Mouse (Mus musculus) MEL (cell line): ENCODE measurements around the gene Rgs13. TPM values are rescaled to one million over a fixed set of nuclear protein-coding genes. Genes with fewer than 3 reads are reported as not detected.

ENCODE experiments used
- DNase-seq: peaks from one replicate; pipeline ENCODE4 v3.0.0; 2011; ENCODE audit warnings: low read depth, low spot score
- H3K27ac ChIP-seq: 2 replicates; pipeline ENCODE4 v1.5.1; 2012; ENCODE audit warnings: low read depth, mild to moderate bottlenecking, control low read depth, low read length, moderate library complexity; ENCODE audit not compliant: control insufficient read depth
- H3K27me3 ChIP-seq, 2 experiments: fragments of 150-350 bp in 1 of 2; sonication (generic) in 1 of 2; 2 replicates each; pipeline ENCODE4 v1.6.1; 2012; ENCODE audit warnings: low read length in 2 of 2, mild to moderate bottlenecking in 2 of 2, improper control_type of control experiment in 1 of 2, moderate library complexity in 1 of 2; ENCODE audit not compliant: insufficient read depth in 2 of 2, control insufficient read depth in 1 of 2
- H3K36me3 ChIP-seq, 2 experiments: 2 replicates each; pipeline ENCODE4 v1.6.1; 2012 to 2014; ENCODE audit warnings: low read length in 2 of 2, improper control_type of control experiment in 1 of 2, inconsistent platforms in 1 of 2, mild to moderate bottlenecking in 1 of 2; ENCODE audit not compliant: insufficient read depth in 2 of 2, control insufficient read depth in 1 of 2
- H3K4me1 ChIP-seq, 2 experiments: fragments of 150-350 bp in 1 of 2; sonication (generic) in 1 of 2; 2 replicates each; pipeline ENCODE4 v1.6.1; 2012; ENCODE audit warnings: low read length in 2 of 2, improper control_type of control experiment in 1 of 2, mild to moderate bottlenecking in 1 of 2; ENCODE audit not compliant: insufficient read depth in 2 of 2, control insufficient read depth in 1 of 2
- H3K4me3 ChIP-seq, 2 experiments: fragments of 150-350 bp in 1 of 2; sonication (generic) in 1 of 2; 2 replicates each; pipeline ENCODE4 v1.5.1; 2012; ENCODE audit warnings: low read depth in 2 of 2, low read length in 2 of 2, mild to moderate bottlenecking in 2 of 2, moderate library complexity in 2 of 2, control low read depth in 1 of 2, improper control_type of control experiment in 1 of 2; ENCODE audit not compliant: control insufficient read depth in 1 of 2, insufficient read depth in 1 of 2
- H3K79me2 ChIP-seq: 2 replicates; pipeline ENCODE4 v1.6.1; 2012; ENCODE audit warnings: mild to moderate bottlenecking, low read length, moderate library complexity; ENCODE audit not compliant: control insufficient read depth, poor library complexity, insufficient read depth
- H3K9ac ChIP-seq: 2 replicates; pipeline ENCODE4 v1.6.1; 2012; ENCODE audit warnings: low read depth, mild to moderate bottlenecking, control low read depth, low read length, moderate library complexity; ENCODE audit not compliant: control insufficient read depth, poor library complexity, severe bottlenecking
- H3K9me3 ChIP-seq: fragments of 150-350 bp; sonication (generic); replicated peaks from 2 replicates; pipeline ENCODE4 v1.6.1; 2012; ENCODE audit warnings: mild to moderate bottlenecking, low read length, improper control_type of control experiment, moderate library complexity; ENCODE audit not compliant: insufficient read depth
- CHD1 ChIP-seq: IDR thresholded peaks from 2 replicates; pipeline ENCODE4 v1.6.1; 2012; ENCODE audit warnings: low read depth, mild to moderate bottlenecking, inconsistent platforms, low read length, improper control_type of control experiment
- CTCF ChIP-seq, 3 experiments: IDR thresholded peaks in 2 of 3; conservative IDR thresholded peaks in 1 of 3; 2 replicates each; pipeline ENCODE4 v1.5.1; 2011 to 2012; ENCODE audit warnings: low read length in 3 of 3, low read depth in 2 of 3, mild to moderate bottlenecking in 2 of 3, improper control_type of control experiment in 1 of 3, inconsistent platforms in 1 of 3, mixed read lengths in 1 of 3, moderate library complexity in 1 of 3; ENCODE audit not compliant: control insufficient read depth in 1 of 3, insufficient read depth in 1 of 3, poor library complexity in 1 of 3, severe bottlenecking in 1 of 3
- ELF1 ChIP-seq: IDR thresholded peaks from 2 replicates; pipeline ENCODE4 v1.6.1; 2014; ENCODE audit warnings: low read depth, mild to moderate bottlenecking, inconsistent platforms, low read length, improper control_type of control experiment, moderate library complexity
- JUND ChIP-seq: IDR thresholded peaks from 2 replicates; pipeline ENCODE4 v1.6.1; 2011; ENCODE audit warnings: low read depth, mild to moderate bottlenecking, improper control_type of control experiment, low read length
- MEF2A ChIP-seq: IDR thresholded peaks from 2 replicates; pipeline ENCODE4 v1.6.1; 2014; ENCODE audit warnings: low read depth, mild to moderate bottlenecking, inconsistent platforms, low read length, improper control_type of control experiment; ENCODE audit not compliant: poor library complexity, insufficient replicate concordance, severe bottlenecking; ENCODE audit errors: extremely low read depth
- MYC ChIP-seq: IDR thresholded peaks from 2 replicates; pipeline ENCODE4 v1.6.1; 2011; ENCODE audit warnings: low read depth, mild to moderate bottlenecking, low read length, improper control_type of control experiment, moderate library complexity
- POLR2A ChIP-seq, 2 experiments: IDR thresholded peaks; 2 replicates each; pipeline ENCODE4 v1.6.1; 2011 to 2012; ENCODE audit warnings: low read length in 2 of 2, mild to moderate bottlenecking in 2 of 2, control low read depth in 1 of 2, improper control_type of control experiment in 1 of 2, low read depth in 1 of 2, moderate library complexity in 1 of 2; ENCODE audit not compliant: control insufficient read depth in 1 of 2, insufficient read depth in 1 of 2, poor library complexity in 1 of 2
- RAD21 ChIP-seq: IDR thresholded peaks from 2 replicates; pipeline ENCODE4 v1.6.1; 2011; ENCODE audit warnings: mild to moderate bottlenecking, low read depth, low read length, improper control_type of control experiment
- SMC3 ChIP-seq: IDR thresholded peaks from 2 replicates; pipeline ENCODE4 v1.6.1; 2011; ENCODE audit warnings: low read depth, low read length, improper control_type of control experiment
- TAL1 ChIP-seq: IDR thresholded peaks from 2 replicates; pipeline ENCODE4 v1.6.1; 2012; ENCODE audit warnings: mild to moderate bottlenecking, inconsistent platforms, low read length, moderate library complexity, mixed read lengths
- TCF12 ChIP-seq: IDR thresholded peaks from 2 replicates; pipeline ENCODE4 v1.6.1; 2014; ENCODE audit warnings: low read depth, mild to moderate bottlenecking, inconsistent platforms, low read length, improper control_type of control experiment, moderate library complexity
- USF2 ChIP-seq, 2 experiments: IDR thresholded peaks; 2 replicates each; pipeline ENCODE4 v1.6.1; 2011 to 2012; ENCODE audit warnings: improper control_type of control experiment in 2 of 2, low read length in 2 of 2, borderline replicate concordance in 1 of 2, inconsistent platforms in 1 of 2, low read depth in 1 of 2, mild to moderate bottlenecking in 1 of 2; ENCODE audit not compliant: insufficient read depth in 1 of 2
- ZC3H11A ChIP-seq: IDR thresholded peaks from 2 replicates; pipeline ENCODE4 v1.6.1; 2012; ENCODE audit warnings: low read depth, mild to moderate bottlenecking, inconsistent platforms, low read length, improper control_type of control experiment
- polyA plus RNA-seq, 2 experiments: library from polyadenylated mRNA; stranded (reverse) in 1 of 2; unstranded in 1 of 2; fragments of >175 nt in 1 of 2; fragments of >200 nt in 1 of 2; gene quantifications; 2 replicates each; pipeline versions ENCODE4 v1.2.1 to v1.2.4; 2012; ENCODE audit warnings: low replicate concordance in 2 of 2, low read depth in 1 of 2; ENCODE audit not compliant: insufficient read length in 2 of 2, insufficient read depth in 1 of 2, missing spikeins in 1 of 2
- total RNA-seq: library from RNA; depleted of rRNA; stranded (reverse); fragments of 300-350 nt; gene quantifications from 2 replicates; pipeline ENCODE4 v1.2.3, GENCODE M21; 2012

The Rgs13 gene
- total and polyA plus RNA-seq, 3 experiments: not detected

- TF ChIP-seq MEF2A (no peak), ELF1 (no peak)
- H3K36me3 ChIP-seq: peaks cover 0 to 9% of the 10 kb centered on the region in 2 experiments; a peak in 2 of 4 replicates
- no peaks in the 10 kb centered on the region for H3K27me3 ChIP-seq
- no peak overlapping the region for H3K9ac ChIP-seq
- DNase-seq: no peak
- peaks cover 2 to 7% of the 10 kb centered on the region in 2 experiments for H3K4me1 ChIP-seq
- no peak overlapping the region for H3K4me3 ChIP-seq
- no peak overlapping the region for H3K27ac ChIP-seq
- H3K9me3 ChIP-seq: no peaks in the 10 kb centered on the region
- no peaks in the 10 kb centered on the region for H3K79me2 ChIP-seq
Measured at GRCm38 (mm10) chr1:144183622-144184021, 6.5 kb upstream of the Rgs13 start.

GRCm38 (mm10) chr1:144179559-144179958 lies 2.4 kb upstream of the Rgs13 start:
- Histone ChIP-seq H3K27ac (no peak overlapping the region), H3K4me3 (no peak overlapping the region), H3K27me3 (no peaks in the 10 kb centered on the region), H3K4me1 (no peaks in the 10 kb centered on the region; a peak in 2 of 4 replicates), H3K9ac (no peak overlapping the region), H3K9me3 (no peaks in the 10 kb centered on the region), H3K79me2 (no peaks in the 10 kb centered on the region), H3K36me3 (peaks cover 0 to 7% of the 10 kb centered on the region in 2 experiments; a peak in 2 of 4 replicates)
- TF ChIP-seq RAD21 (peak; percentile 25), ELF1 (no peak), ZC3H11A (peak; percentile 9; the same call in 1 of the 2 replicates), CTCF (IDR thresholded peaks at IDR 0.05 in 2 of 3, conservative IDR thresholded peaks at IDR 0.05 in 1 of 3; ENCODE audit: control insufficient read depth in 1 of 3, insufficient read depth in 1 of 3, low read depth in 2 of 3, low read length in 3 of 3, poor library complexity in 1 of 3, severe bottlenecking in 1 of 3) (peak; percentile 30 to 46 (median 45); a peak in 5 of 6 replicates), USF2 (IDR thresholded peaks at IDR 0.05; ENCODE audit: borderline replicate concordance in 1 of 2, insufficient read depth in 1 of 2, low read depth in 1 of 2, low read length in 2 of 2) (no peak), SMC3 (peak; percentile 50)
- DNase-seq: peak; percentile 27

- Histone ChIP-seq H3K36me3 (peaks cover 0 to 7% of the 10 kb centered on the region in 2 experiments; a peak in 2 of 4 replicates), H3K4me1 (no peaks in the 10 kb centered on the region; a peak in 1 of 4 replicates), H3K27ac (no peak overlapping the region), H3K27me3 (no peaks in the 10 kb centered on the region), H3K9ac (no peak overlapping the region), H3K9me3 (no peaks in the 10 kb centered on the region), H3K4me3 (no peak overlapping the region), H3K79me2 (no peaks in the 10 kb centered on the region)
- TF ChIP-seq TAL1 (no peak), ELF1 (no peak), TCF12 (no peak), MYC (no peak), POLR2A (IDR thresholded peaks at IDR 0.05; ENCODE audit: control insufficient read depth in 1 of 2, insufficient read depth in 1 of 2, low read depth in 1 of 2, low read length in 2 of 2, poor library complexity in 1 of 2) (no peak), RAD21 (no peak), MEF2A (no peak), CHD1 (no peak), JUND (no peak)
- DNase-seq: no peak
Measured at GRCm38 (mm10) chr1:144178281-144178957, 1.2 kb upstream of the Rgs13 start.
